Mouse (Mus musculus) heart, postnatal 0 days (tissue): ENCODE results near the gene Dbn1.

Source experiments
- CTCF ChIP-seq: IDR thresholded peaks from 2 replicates; pipeline ENCODE4 v1.5.1; 2016; ENCODE audit warnings: antibody characterized with exemption, control low read depth, low read depth
- EP300 ChIP-seq: IDR thresholded peaks from 2 replicates; pipeline ENCODE4 v1.6.1; 2016; ENCODE audit warnings: antibody characterized with exemption, low read depth

- TF ChIP-seq CTCF (no peak), EP300 (no peak)
Observed at GRCm38 (mm10) chr13:55475750-55476149, 12.2 kb downstream of the Dbn1 start.
